Mouse (Mus musculus) lung, adult 2 months (tissue): Measurements from ENCODE around the gene Rpap3. TPM values are rescaled to one million over a fixed set of nuclear protein-coding genes. Genes with fewer than 3 reads are reported as not detected.

ENCODE experiments used
- DNase-seq: peaks from one replicate; pipeline ENCODE4 v3.0.0; 2022
- H3K4me1 ChIP-seq: fragments of 200-500 bp; 2 replicates; pipeline ENCODE4 v1.6.1; 2011; ENCODE audit warnings: low read length; ENCODE audit not compliant: control insufficient read depth, insufficient read depth
- H3K4me3 ChIP-seq: fragments of 200-500 bp; replicated peaks from 2 replicates; pipeline ENCODE3; 2011; ENCODE audit warnings: low read depth, mild to moderate bottlenecking, control low read depth, low read length; ENCODE audit errors: extremely low read depth
- CTCF ChIP-seq: fragments of 200-500 bp; IDR thresholded peaks from 2 replicates; pipeline ENCODE4 v1.5.1; 2011; ENCODE audit warnings: mild to moderate bottlenecking, low read length, control low read depth; ENCODE audit not compliant: insufficient read depth
- POLR2A ChIP-seq: fragments of 200-500 bp; IDR thresholded peaks from 2 replicates; pipeline ENCODE4 v1.6.1; 2011; ENCODE audit warnings: low read depth, mild to moderate bottlenecking, control low read depth, low read length, borderline replicate concordance; ENCODE audit errors: extremely low read depth
- WGBS: fragments of 180-500 bp; shearing (Covaris S2); methylation state at CpG from one replicate; pipeline ENCODE4 v1.1.7; 2018; 5-methylcytosine and 5-hydroxymethylcytosine counted together
- polyA plus RNA-seq: library from polyadenylated mRNA; depleted of rRNA; stranded (reverse); fragments of >200 nt; gene quantifications from 2 replicates; pipeline ENCODE4 v1.2.3, GENCODE M21; 2012

Gene Rpap3
- polyA plus RNA-seq, 1 experiment: 5.0 TPM

DNA sequence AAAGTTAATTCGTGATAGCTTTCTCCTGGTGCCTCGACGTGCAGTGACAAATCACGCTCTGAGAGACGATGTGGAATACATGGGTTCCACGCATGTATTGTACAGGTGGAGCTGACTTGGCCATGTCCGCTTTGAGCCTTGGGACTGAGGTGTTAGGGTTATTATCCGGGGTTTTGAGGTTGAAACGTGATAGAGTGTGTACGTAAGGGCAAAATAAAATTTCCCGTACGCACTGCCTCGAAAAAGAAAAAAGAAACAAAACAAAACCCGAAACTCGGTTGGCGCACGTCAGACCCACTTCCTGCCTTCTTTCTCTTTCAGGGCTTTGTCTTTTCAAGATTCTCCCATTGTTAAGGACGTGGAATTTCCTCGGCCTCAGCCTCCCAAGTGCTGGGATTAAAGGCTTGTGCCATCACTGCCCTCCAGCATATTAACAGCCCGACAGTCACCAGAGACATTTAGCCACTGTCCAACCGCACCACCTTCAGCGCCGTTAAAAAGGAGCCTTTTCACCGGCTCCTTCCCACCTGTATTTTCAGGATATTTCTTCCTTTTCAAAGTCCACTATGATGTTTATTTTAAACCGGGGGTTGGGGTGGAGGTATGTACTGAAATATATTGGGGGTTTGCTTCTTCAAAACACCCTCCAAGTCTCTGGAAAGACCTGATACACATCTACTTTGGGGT, 39.7 kb downstream of the Rpap3 start:
- WGBS: 68% methylated on average over 25 of the region's 25 CpGs
- Histone ChIP-seq H3K4me3 (no peak overlapping the region), H3K4me1 (0 out of 2 replicates have a peak, but pooled peaks cover 2% of the 10 kb centered on the region)
- no peak for DNase-seq
- TF ChIP-seq POLR2A: no peak

GRCm38 (mm10) chr15:97664981-97665668, 40.5 kb downstream of the Rpap3 start:
- Histone ChIP-seq H3K4me3 (no peak overlapping the region), H3K4me1 (no peaks in the 10 kb centered on the region)
- no peak for DNase-seq
- TF ChIP-seq CTCF (peak; percentile 71), POLR2A (no peak)
- whole genome bisulfite sequencing: 62% methylated on average over 16 of the region's 16 CpGs

GRCm38 (mm10) chr15:97663750-97664406, 41.7 kb downstream of the Rpap3 start:
- Histone ChIP-seq H3K4me3 (peak overlapping the region; percentile 84), H3K4me1 (no peaks in the 10 kb centered on the region)
- 2% methylated on average over 19 of the region's 19 CpGs for WGBS
- no peak for TF ChIP-seq POLR2A
- peak; percentile 86 for TF ChIP-seq CTCF
- peak; percentile 71 for DNase-seq

GRCm38 (mm10) chr15:97658755-97659116, 46.9 kb downstream of the Rpap3 start:
- TF ChIP-seq CTCF (no peak), POLR2A (no peak)
- Histone ChIP-seq H3K4me1 (no peaks in the 10 kb centered on the region), H3K4me3 (no peak overlapping the region)
- DNase-seq: no peak
- WGBS: 74% methylated on average over 8 of the region's 8 CpGs

GRCm38 (mm10) chr15:97657856-97658754, 47.5 kb downstream of the Rpap3 start:
- DNase-seq: no peak

GRCm38 (mm10) chr15:97657420-97657819, 48.2 kb downstream of the Rpap3 start:
- no peak for TF ChIP-seq POLR2A
- no peak for TF ChIP-seq CTCF
- Histone ChIP-seq H3K4me3 (no peak overlapping the region), H3K4me1 (no peaks in the 10 kb centered on the region)
- 93% methylated on average over 14 of the region's 14 CpGs for WGBS
- no peak for DNase-seq

More at GRCm38 (mm10) chr15:97657856-97658754, 47.5 kb downstream of the Rpap3 start:
- H3K4me1 ChIP-seq: no peaks in the 10 kb centered on the region
- no peak overlapping the region for H3K4me3 ChIP-seq
- TF ChIP-seq POLR2A: no peak
- TF ChIP-seq CTCF: no peak
- 73% methylated on average over 26 of the region's 26 CpGs for WGBS

GRCm38 (mm10) chr15:97649726-97650125, 55.9 kb downstream of the Rpap3 start:
- no peak for DNase-seq
- no peak for TF ChIP-seq CTCF
- no peak for TF ChIP-seq POLR2A
- Histone ChIP-seq H3K4me1 (no peaks in the 10 kb centered on the region), H3K4me3 (no peak overlapping the region)
- 68% methylated on average over 4 of the region's 4 CpGs for WGBS

DNA sequence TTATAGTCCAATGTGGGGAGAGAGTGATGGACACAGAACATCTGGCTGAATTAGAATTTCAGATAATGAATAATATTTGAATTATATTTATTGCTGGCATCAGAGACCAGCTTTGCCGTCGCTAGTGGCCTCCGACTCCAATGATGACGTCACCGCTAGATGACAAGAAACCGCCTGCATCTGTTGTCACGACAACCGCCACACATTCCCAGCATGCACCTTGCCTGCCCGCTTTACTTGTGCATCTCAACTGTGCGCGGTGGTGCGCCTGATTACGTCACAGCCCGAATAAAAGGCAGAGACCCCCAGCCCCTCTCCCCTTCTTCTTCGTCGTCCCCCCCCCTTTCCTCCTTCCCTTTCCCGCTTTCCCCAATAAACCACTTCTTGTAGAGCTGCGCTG, 57.4 kb downstream of the Rpap3 start:
- TF ChIP-seq POLR2A: no peak
- TF ChIP-seq CTCF: no peak
- 85% methylated on average over 18 of the region's 18 CpGs for WGBS

GRCm38 (mm10) chr15:97646426-97646825, 59.2 kb downstream of the Rpap3 start:
- DNase-seq: no peak
- 46% methylated on average over 7 of the region's 7 CpGs for WGBS
- H3K4me1 ChIP-seq: no peaks in the 10 kb centered on the region
- TF ChIP-seq POLR2A (no peak), CTCF (no peak)
- no peak overlapping the region for H3K4me3 ChIP-seq

More for the DNA sequence above, 57.4 kb downstream of the Rpap3 start:
- DNase-seq: no peak
- H3K4me3 ChIP-seq: no peak overlapping the region
- H3K4me1 ChIP-seq: no peaks in the 10 kb centered on the region
